Mouse (Mus musculus) lung, embryonic 14.5 days (tissue): ENCODE measurements around the gene Pds5b. TPM values are rescaled to one million over a fixed set of nuclear protein-coding genes. Genes with fewer than 3 reads are reported as not detected.
"Not testable (repeated sequence)": the region's sequence is repeated elsewhere in the genome, so short reads cannot be mapped to it uniquely, and the experiment has no call there.

Experiments used
- ATAC-seq: fragments of 200-750 bp; cut with Nextera tagmentation; 2 replicates; pipeline ENCODE4 v1.8.0; 2017; ENCODE audit warnings: mild to moderate bottlenecking, moderate TSS enrichment, moderate library complexity; ENCODE audit not compliant: insufficient read depth
- DNase-seq: peaks from one replicate; pipeline ENCODE4 v3.0.0-alpha.2; 2015
- H3K27ac ChIP-seq: fragments of 300-500 bp; sonication (generic); 2 replicates; pipeline ENCODE4 v1.5.1; 2014; ENCODE audit warnings: low read depth, mild to moderate bottlenecking, moderate library complexity
- H3K27me3 ChIP-seq: fragments of 300-500 bp; sonication (generic); 2 replicates; pipeline ENCODE4 v1.6.1; 2014; ENCODE audit warnings: low read length, control low read depth; ENCODE audit not compliant: insufficient read depth
- H3K36me3 ChIP-seq: fragments of 300-500 bp; sonication (generic); 2 replicates; pipeline ENCODE4 v1.6.1; 2014; ENCODE audit warnings: control low read depth; ENCODE audit not compliant: insufficient read depth
- H3K4me1 ChIP-seq: fragments of 300-500 bp; sonication (generic); 2 replicates; pipeline ENCODE4 v1.6.1; 2014; ENCODE audit warnings: antibody characterized with exemption, control low read depth; ENCODE audit not compliant: insufficient read depth
- H3K4me2 ChIP-seq: fragments of 300-500 bp; sonication (generic); 2 replicates; pipeline ENCODE4 v1.6.1; 2014; ENCODE audit warnings: mild to moderate bottlenecking
- H3K4me3 ChIP-seq: fragments of 300-500 bp; sonication (generic); 2 replicates; pipeline ENCODE4 v1.5.1; 2014; ENCODE audit warnings: low read depth, low read length
- H3K9ac ChIP-seq: fragments of 300-500 bp; sonication (generic); 2 replicates; pipeline ENCODE4 v1.6.1; 2014
- H3K9me3 ChIP-seq: fragments of 300-500 bp; sonication (generic); 2 replicates; pipeline ENCODE4 v1.6.1; 2016; ENCODE audit warnings: low read depth, low read length, control low read depth
- CTCF ChIP-seq: IDR thresholded peaks from 2 replicates; pipeline ENCODE4 v1.5.1; 2016; ENCODE audit warnings: antibody characterized with exemption, low read depth
- WGBS: fragments of 180-500 bp; shearing (Covaris S2); extraction: QIAGEN DNeasy Blood & Tissue Kit; methylation state at CpG from one replicate; pipeline ENCODE4 v1.1.7; 2014; 5-methylcytosine and 5-hydroxymethylcytosine counted together
- polyA plus RNA-seq: library from polyadenylated mRNA; unstranded; fragments of >200 nt; fragmentation: Nextera tagmentation; extraction: Ambion mirVana; gene quantifications from 2 replicates; pipeline ENCODE4 v1.2.1, GENCODE M21; 2014

Pds5b gene
- polyA plus RNA-seq, 1 experiment from 2014 or later = 47.9 TPM

- Histone ChIP-seq H3K27me3 (no peaks in the 10 kb centered on the region), H3K9ac (no peak overlapping the region), H3K9me3 (no peaks in the 10 kb centered on the region), H3K4me1 (no peaks in the 10 kb centered on the region), H3K4me2 (no peak overlapping the region), H3K27ac (no peak overlapping the region), H3K36me3 (no peaks in the 10 kb centered on the region), H3K4me3 (no peak overlapping the region)
- ATAC-seq = no peak
- peak; percentile 47 for TF ChIP-seq CTCF
- 54% methylated on average over 2 of the region's 2 CpGs for WGBS
- peak; percentile 70 for DNase-seq
These were observed 29.2 kb downstream of the Pds5b start for GRCm38 (mm10) chr5:150702714-150703113.

GRCm38 (mm10) chr5:150706651-150707050 lies 33.1 kb downstream of the Pds5b start:
- not testable (repeated sequence) for DNase-seq, H3K4me3 ChIP-seq, H3K4me1 ChIP-seq, H3K27ac ChIP-seq, H3K9me3 ChIP-seq, H3K36me3 ChIP-seq, H3K4me2 ChIP-seq, H3K27me3 ChIP-seq, H3K9ac ChIP-seq, ATAC-seq
- WGBS = 92% methylated on average over 1 of the region's 1 CpGs

- not testable (repeated sequence) for DNase-seq, H3K4me3 ChIP-seq, H3K36me3 ChIP-seq, H3K4me2 ChIP-seq, ATAC-seq, H3K27me3 ChIP-seq, H3K9me3 ChIP-seq, H3K9ac ChIP-seq, H3K27ac ChIP-seq, H3K4me1 ChIP-seq
- WGBS = 88% methylated on average over 3 of the region's 3 CpGs
These were observed 33.6 kb downstream of the Pds5b start for GRCm38 (mm10) chr5:150707181-150707580.

DNA sequence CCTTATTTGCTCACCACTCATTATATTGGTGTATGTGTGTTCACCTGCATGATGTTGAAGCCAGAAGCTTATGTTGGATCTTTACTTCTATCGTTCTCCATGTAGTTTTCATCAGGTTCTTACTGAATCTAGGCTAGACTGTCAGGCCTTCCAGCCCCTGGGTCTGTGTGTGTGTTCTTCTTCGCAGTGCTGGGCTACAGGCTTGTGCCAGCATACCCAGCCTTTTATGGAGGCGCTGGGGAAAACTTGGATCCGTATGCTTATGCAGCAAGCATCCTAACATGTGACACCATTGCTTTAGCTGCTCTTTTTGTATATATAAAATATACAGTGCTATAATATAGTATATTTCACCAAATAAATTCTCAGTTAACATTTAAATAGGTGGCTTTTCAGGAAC lies 38.0 kb downstream of the Pds5b start:
- H3K27me3 ChIP-seq = no peaks in the 10 kb centered on the region
- H3K4me1 ChIP-seq = peaks cover 5% of the 10 kb centered on the region
- 0 out of 2 replicates have a peak overlapping the region, but pooled peaks have one; percentile 30 for H3K27ac ChIP-seq
- no peak overlapping the region for H3K9ac ChIP-seq
- ATAC-seq (no peak), DNase-seq (peak; percentile 47)
- H3K36me3 ChIP-seq = no peaks in the 10 kb centered on the region
- WGBS = 73% methylated on average over 4 of the region's 4 CpGs
- no peak overlapping the region for H3K4me3 ChIP-seq
- no peak overlapping the region for H3K4me2 ChIP-seq
- no peak for TF ChIP-seq CTCF
- H3K9me3 ChIP-seq = no peaks in the 10 kb centered on the region

GRCm38 (mm10) chr5:150713431-150713830 lies 39.9 kb downstream of the Pds5b start:
- no peaks in the 10 kb centered on the region for H3K9me3 ChIP-seq
- H3K4me3 ChIP-seq = no peak overlapping the region
- DNase-seq (peak; percentile 85), ATAC-seq (peak; percentile 88)
- H3K36me3 ChIP-seq = no peaks in the 10 kb centered on the region
- H3K4me2 ChIP-seq = no peak overlapping the region
- H3K9ac ChIP-seq = no peak overlapping the region
- H3K27me3 ChIP-seq = no peaks in the 10 kb centered on the region
- H3K4me1 ChIP-seq = peaks cover 5% of the 10 kb centered on the region
- TF ChIP-seq CTCF = no peak
- H3K27ac ChIP-seq = peak overlapping the region; percentile 15; the same call in 1 of the 2 replicates

- peak; percentile 69 for TF ChIP-seq CTCF
- no peak overlapping the region for H3K9ac ChIP-seq
- 24% methylated on average over 4 of the region's 4 CpGs for WGBS
- ATAC-seq (no peak), DNase-seq (peak; percentile 77)
- peaks cover 16% of the 10 kb centered on the region for H3K36me3 ChIP-seq
- H3K9me3 ChIP-seq = no peaks in the 10 kb centered on the region
- H3K4me2 ChIP-seq = no peak overlapping the region
- no peak overlapping the region for H3K27ac ChIP-seq
- peaks cover 5% of the 10 kb centered on the region for H3K4me1 ChIP-seq
- no peaks in the 10 kb centered on the region for H3K27me3 ChIP-seq
- H3K4me3 ChIP-seq = no peak overlapping the region
These were observed 44.2 kb downstream of the Pds5b start for GRCm38 (mm10) chr5:150717775-150718174.

DNA sequence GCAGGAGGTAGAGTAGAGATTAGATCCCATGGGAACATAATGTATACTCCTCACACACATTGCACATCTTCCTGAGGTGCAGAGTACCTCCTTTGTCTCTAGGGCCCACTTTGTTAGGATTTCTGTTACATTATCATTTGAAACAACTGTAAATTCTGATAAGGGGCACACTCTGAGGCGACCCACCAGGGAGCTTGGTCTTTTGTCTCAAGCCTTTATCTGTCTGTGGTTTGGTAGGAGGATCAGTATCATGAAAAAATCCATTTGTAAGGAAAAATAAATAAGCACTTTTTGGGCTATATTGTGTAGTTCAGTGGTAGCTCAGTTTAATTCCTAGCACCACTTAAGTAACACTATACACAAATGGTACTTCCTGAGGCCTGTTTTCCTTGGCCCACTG lies 51.1 kb downstream of the Pds5b start:
- no peaks in the 10 kb centered on the region for H3K27me3 ChIP-seq
- no peak overlapping the region for H3K27ac ChIP-seq
- no peak for TF ChIP-seq CTCF
- ATAC-seq (no peak), DNase-seq (no peak)
- H3K4me1 ChIP-seq = no peaks in the 10 kb centered on the region
- WGBS = 54% methylated on average over 1 of the region's 1 CpGs
- H3K4me2 ChIP-seq = no peak overlapping the region
- H3K36me3 ChIP-seq = peaks cover 46% of the 10 kb centered on the region
- no peak overlapping the region for H3K4me3 ChIP-seq
- H3K9me3 ChIP-seq = no peaks in the 10 kb centered on the region
- no peak overlapping the region for H3K9ac ChIP-seq

- ATAC-seq, H3K4me3 ChIP-seq, H3K27ac ChIP-seq, H3K4me2 ChIP-seq, DNase-seq, H3K9me3 ChIP-seq, H3K27me3 ChIP-seq, H3K9ac ChIP-seq, H3K4me1 ChIP-seq: not testable (repeated sequence)
- peaks cover 37% of the 10 kb centered on the region for H3K36me3 ChIP-seq
- WGBS = 94% methylated on average over 3 of the region's 3 CpGs
These were observed 63.5 kb downstream of the Pds5b start for GRCm38 (mm10) chr5:150737028-150737427.
